Mouse (Mus musculus): ENCODE measurements around the gene Epb41l3. TPM values are rescaled to one million over a fixed set of nuclear protein-coding genes. Genes with fewer than 3 reads are reported as not detected.
"Not testable (repeated sequence)": the region's sequence is repeated elsewhere in the genome, so short reads cannot be mapped to it uniquely, and the experiment has no call there.

Gene Epb41l3
- total RNA-seq, 2 experiments from 2014 or later: 0.42 to 2.2 TPM

DNA sequence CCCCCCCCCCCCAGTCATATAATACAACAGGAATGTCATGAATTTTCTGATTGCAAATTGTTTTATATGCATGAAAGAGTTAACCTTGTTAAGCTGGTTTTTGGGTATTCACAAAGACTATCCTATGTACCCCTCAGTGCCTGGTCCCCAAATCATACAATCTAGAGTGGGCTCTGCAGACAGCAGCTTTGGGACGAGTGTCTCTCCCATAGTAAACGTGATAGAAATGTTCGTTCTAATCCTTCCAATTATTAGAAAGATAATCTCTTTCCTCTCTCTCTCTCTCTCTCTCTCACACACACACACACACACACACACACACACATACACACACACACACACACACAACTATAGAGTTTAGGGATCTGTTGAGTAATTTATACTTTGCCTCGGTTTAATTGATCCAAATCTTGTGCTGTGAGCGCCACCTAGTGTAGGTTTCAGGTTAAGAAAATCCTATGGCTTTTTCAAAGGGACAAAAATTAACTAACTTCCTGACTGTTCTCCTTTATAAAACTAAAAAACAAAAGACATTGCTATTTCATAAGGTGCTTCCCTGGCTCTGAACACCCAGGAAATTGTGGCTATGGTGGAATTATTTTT is 30.4 kb downstream of the Epb41l3 start:
- ATAC-seq (replicated peaks; ENCODE audit: poor library complexity): peak; percentile 74

DNA sequence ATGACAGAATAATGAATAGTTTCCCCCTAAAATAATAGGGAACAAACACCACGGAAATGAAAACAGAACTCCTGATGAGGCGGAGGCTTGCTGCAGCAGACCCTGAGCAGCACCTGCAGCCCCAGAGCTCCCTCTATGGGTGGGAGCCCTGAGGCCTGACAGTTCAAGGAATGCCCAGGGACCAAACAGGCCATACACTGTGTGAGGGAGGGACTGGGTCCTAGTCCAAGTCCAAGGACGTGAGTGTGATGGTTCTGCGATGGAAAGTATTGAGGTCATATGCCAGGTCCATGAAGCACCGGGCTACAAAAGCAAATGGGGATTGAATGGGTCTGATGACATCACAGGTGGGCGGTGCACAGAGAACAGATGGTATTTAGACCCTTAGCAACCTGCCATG is 33.7 kb downstream of the Epb41l3 start:
- peak; percentile 60; the same call in 1 of the 2 replicates for ATAC-seq (replicated peaks; ENCODE audit: poor library complexity)

DNA sequence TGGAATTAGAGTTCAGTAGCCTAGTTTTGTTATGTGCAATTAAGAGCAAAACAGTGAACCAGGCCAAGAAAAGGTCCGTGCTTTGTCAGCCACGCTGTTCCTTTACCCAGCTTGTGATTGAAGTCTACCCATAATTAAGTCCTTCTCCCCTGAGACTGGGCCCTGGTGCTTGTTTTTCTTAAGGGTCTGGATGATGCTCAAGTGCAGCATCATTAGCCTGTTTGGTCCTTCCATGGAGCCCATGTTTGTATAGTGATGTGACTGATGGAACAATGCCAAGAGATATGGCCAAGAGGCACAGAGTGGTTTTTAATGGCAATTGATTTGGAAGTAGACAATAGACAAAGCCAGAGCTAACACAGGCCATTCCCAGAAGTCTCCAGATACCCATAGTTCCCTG is 36.7 kb downstream of the Epb41l3 start:
- no peak for ATAC-seq (replicated peaks; ENCODE audit: poor library complexity)

DNA sequence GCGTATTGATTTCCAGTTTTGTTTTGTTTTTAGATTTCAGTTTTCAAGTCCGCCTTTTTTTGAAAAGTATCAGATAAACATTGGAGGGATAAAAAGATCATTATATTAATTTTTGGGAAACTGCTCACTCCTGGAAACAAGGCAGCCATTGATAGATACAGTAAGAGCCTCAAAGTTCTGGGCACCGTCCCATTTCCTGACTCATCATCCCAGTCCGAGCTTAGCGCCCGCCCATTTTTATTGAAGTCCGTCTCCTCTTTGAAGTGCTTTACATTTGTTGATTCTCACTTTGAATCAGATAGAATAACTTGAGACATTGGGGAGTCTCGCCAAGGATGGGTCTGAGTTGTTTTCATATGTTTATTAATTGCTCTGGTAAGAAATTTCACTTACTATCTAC is 43.7 kb downstream of the Epb41l3 start:
- ATAC-seq (replicated peaks; ENCODE audit: poor library complexity): no peak

DNA sequence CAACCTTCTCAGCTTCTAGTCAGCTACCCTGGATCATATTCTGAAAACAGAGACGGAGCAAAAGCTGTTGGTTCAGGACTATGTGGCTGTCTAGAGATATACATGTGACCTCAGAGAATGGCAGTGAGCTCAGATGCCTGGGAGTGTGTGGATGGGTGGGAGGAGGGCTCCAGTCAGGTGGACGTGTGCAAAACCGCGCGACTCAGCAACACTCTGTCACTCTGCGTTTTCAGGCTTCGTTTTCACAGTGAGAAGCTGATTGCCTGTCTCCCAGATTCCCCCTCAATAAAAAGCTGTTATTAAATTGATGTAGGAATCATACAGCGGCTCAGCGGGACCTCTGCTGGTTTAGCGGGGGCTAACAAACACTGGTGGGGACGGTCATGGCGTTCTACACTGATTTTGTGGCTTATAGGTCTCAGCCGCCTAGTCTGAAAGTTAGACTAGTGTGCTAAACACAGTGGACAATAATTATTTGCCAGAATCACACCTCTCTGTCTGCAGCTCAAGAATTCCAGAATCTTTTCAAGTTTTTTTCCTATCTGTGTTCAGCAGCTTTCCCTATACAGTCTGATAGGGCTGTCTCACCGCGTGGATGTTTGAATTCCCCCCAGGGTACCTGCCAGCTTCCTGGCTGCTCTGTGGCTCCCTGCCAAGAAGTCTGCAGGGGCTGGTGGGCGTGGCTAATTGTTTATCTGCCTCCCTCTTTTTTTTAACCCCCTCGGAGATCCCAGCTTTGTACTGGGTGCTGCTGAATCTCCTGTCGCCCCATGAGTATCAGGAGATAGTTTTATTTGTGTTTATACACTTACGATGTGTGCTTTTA is 45.3 kb downstream of the Epb41l3 start:
- no peak for ATAC-seq (replicated peaks; ENCODE audit: poor library complexity)

DNA sequence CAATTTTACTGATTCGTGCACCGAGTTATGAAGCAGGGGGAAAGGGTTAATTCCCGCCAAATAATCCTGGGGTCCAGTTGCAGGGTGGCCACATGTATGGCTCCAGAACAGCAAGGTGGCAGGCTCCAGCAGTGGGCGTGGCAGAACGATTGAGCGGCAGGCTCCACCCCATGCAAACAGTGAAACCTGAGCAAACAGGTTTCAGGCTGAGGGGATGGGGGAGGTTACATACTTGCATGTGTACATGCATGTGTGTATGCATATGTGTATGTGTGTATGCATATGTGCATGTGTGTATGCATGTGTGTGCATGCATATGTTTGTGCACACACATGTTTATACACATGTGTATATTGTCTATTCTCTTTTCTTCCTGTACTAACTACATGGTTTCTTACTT is 46.9 kb downstream of the Epb41l3 start:
- ATAC-seq (replicated peaks; ENCODE audit: poor library complexity): not testable (repeated sequence)

DNA sequence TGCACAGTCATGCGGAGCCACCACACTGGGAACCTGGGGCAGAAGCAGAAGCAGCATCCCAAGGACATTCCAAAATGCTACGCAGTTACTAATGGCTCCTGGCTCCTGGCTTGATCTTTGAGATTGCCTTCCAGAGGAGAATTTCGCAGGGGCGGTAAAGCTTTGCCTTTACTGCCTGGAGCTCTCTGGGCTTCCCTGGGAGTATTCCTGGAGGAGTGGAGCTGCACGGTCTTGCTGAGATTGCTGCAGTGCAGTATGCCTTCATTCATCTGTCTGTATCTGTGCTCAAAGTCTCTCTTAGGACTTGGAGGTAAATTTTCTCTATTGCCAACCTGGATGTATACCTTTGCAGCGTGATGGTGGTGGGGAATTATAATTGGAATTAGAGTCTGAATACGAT is 52.0 kb downstream of the Epb41l3 start:
- ATAC-seq (replicated peaks; ENCODE audit: poor library complexity): no peak

DNA sequence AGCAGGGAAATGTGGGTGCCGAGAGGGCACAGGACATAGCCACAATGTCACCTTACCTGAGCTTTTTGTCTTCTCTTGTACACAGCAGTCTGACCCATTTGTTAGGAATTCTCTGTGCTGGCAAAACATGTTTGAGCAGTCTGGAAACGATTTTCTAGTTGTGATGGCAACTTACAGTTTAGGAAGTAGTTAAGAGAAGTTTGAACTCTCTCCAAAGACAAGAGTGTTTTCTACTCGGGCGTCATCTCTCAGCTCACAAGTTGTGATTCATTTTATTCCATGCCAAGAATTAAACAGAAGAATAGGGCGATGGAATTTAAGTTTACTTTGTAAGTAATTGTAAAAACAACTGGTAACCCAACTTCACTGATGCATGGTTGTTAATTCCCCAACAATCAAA is 52.5 kb downstream of the Epb41l3 start:
- no peak for ATAC-seq (replicated peaks; ENCODE audit: poor library complexity)

DNA sequence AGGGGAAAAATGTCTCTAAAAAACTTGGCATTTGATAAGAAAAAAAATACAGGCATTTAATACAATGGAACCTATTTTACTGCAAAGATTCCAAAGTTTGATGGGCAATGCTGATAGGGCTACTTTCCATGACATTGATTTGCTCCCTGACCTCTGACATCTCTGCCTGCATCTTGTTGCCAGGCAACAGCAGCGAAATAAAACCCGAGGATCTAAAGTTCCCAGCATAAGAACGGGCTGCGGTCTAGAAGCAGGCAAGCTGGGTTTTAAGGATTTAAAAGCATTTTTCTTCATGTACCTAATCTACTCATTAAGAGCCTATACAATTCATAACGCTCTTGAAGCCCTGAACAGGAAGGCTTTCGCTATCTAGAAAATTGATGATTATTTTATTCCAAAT is 54.0 kb downstream of the Epb41l3 start:
- ATAC-seq (replicated peaks; ENCODE audit: poor library complexity): no peak

DNA sequence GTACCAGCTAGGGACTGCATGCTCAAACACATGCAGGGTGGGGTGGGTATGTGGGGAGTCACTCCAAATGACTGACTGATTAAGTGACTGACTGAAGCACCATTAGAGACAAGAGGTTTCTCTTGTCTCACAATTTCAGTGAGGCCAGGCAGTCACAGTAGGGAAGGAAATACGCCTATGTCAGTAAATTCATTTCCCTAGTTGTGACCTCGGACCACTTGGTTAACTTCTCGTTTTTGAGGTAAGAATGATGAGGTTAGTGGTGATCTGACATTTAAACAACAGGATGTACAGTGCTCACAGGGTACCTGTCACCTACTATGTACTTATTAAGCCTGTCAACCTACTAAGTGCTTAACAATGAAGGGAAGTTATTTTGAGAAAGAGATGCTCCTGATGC is 67.5 kb downstream of the Epb41l3 start:
- ATAC-seq (replicated peaks; ENCODE audit: poor library complexity): peak; percentile 52; the same call in 1 of the 2 replicates

DNA sequence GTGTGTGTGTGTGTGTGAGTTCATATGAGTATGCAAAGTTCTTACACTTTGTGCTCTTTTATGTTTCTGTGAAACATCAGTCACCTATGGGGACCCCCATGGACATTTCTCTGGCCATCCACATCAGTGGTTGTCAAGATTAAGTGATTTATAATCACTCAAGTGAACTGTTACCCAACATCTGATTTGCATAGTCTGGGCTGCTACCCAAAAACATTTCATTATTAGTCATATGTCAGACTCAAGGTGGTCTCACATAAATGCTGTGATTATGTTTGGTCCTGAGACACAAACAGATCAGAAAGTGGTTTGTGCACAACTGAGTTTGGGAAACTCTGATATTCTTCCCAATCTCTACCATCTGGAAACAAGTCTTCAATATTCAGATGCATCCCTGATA is 75.3 kb downstream of the Epb41l3 start:
- ATAC-seq (replicated peaks; ENCODE audit: poor library complexity): no peak

DNA sequence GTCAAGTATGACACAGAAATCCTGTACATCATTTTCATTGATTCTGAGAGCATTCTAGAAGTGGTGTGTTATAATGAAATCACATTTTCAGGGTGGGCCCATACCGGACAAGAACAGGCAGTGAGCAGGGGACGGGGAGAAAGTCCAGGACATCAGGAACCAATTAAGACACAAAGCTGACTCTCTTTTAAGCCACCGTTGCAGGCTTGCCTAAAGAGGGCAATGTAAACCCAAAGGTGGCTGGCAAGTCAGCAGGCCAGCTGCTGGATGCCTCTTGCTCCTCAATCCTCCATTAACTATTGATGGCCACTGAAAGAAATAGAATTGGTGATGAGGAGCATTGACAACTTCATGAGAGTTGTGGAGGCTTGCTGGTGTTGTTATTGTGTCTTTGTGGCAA is 75.8 kb downstream of the Epb41l3 start:
- ATAC-seq (replicated peaks; ENCODE audit: poor library complexity): no peak

DNA sequence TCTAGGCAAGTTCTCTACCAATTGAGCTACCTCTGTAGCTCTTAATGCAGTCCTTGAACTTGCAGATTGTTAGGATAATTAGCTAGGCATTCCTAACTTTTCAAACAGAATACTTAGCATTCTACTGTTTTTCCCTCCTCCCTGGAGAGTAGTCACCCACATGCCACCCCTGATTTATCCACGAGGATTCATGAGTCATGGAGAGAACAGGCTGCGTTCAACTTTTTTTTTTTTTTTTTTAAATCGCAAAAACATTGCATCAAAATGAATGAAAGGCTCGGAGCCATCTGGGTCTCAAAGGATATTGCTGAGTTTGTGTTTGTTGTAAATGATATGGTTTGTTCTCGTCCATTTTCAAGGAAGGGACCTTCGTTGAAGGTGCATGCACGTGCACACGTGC is 79.6 kb downstream of the Epb41l3 start:
- ATAC-seq (replicated peaks; ENCODE audit: poor library complexity): no peak

DNA sequence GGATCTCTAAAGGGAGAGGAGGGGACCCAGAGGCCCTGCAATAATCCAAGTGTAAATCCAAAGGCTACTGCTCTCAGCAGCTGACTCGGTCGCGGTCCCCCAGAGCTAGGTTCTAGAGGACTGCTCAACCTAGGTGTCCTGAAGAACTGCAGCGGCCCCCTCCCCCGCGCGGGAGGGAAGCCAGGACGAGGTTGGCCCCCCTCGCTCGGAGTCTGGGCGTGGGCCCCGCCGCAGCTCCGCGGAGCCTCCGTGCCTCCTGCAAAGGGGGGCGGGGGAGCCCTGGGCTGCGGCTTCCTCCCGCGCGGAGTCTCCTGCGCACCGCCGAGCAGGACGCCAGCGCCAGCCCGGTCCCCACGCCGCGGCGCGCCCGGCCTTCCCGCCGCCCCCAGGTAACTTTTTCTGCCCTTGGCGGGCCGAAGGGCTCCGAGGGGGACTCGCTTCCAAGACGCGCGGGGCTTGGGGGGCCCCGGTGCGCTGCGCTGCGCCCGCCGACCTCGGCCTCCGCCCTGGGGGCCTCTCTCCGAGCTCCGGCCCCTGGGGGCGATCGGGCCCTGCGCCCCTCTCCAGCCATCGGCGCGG is 81.1 kb downstream of the Epb41l3 start:
- ATAC-seq (replicated peaks; ENCODE audit: poor library complexity): peak; percentile 63

DNA sequence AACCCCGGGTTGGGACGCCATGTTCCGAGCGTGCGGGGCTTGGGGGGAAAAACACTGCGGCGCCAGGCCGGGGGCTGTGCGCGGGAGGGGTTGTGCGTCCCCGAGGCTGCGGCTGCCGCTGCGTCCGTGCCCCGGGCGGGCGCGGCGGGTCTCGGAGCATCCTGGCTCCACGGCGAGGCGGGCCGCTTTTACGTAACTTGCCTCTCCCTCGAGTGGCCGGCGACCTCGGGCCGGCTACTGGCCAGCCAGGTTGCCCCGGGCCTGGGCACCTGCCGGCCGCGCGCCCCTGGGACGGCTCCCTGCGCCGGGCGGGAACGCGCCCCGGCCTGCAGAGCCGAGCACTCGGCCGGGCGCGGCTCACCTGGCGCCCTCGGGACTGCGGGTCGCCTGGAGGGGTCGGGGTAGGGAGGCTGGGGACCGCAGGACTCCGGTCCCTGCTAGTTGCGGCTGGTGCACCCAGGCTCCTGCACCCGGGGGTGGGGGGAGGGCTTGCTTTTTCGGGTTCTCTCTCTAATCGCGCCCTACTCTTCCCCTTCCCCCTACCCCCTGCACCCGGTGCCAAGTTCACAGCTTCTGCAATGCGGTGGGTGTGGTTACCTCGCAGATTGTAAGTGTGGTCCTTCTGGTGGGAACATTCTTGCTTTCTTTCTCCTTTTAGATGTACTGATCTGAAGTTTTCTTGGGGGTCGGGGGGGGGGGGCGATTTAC is 81.8 kb downstream of the Epb41l3 start:
- peak; percentile 70 for ATAC-seq (replicated peaks; ENCODE audit: poor library complexity)

DNA sequence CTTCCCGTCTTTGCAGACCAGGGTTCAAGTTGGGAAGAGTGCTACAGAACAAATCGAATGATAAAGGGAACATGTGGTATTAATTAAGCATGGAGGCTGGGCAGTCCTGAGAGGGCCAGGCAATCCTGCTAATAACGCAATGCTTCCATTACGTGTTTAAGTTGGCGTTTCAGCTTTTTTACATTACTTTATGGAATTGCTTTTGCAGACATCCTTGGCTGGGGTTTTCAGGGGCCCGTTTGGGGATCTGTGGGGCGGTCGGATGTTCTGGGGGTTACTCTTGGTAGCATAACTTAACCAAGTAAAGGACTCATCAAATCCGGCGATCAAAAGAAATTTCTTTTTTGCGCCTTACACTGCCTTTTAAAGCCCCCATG is 82.3 kb downstream of the Epb41l3 start:
- ATAC-seq (replicated peaks; ENCODE audit: poor library complexity): no peak

DNA sequence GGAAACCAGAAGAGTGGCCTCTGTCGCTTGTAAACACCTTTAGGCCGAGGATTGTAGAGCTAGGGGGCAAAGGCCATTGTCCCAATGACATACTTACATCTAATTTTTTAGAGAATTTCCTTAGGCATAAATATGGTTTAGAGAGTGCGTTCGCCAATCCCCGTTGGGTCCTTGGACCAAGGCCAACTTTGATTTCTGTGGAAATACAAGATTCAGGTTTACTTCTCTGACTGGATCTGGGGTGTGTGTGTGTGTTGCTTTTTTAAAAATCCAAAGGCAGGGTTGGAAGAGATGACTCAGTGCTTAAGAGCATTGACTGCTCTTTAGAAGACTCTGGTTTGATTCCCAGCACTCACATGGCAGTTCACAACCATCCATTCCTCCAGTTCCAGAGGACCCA is 83.2 kb downstream of the Epb41l3 start:
- ATAC-seq (replicated peaks; ENCODE audit: poor library complexity): no peak

DNA sequence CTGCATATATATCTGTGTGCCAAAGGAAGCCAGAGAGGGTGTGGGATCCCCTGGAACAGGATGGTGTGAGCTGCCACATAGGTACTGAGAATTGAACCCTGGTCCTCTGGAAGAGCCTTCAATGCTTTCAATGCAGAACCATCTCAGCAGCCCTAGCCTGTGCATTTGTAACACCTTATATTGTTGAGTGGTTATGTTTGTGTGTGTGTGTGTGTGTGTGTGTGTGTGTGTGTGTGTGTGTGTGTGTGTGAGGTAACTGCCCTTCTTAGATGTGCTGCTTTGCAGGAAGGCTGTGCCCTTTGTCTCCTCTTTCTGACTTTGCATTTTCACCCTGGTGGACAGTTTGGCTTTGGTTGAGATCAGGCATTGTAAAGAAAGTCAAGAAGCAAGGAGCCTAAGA is 87.2 kb downstream of the Epb41l3 start:
- no peak for ATAC-seq (replicated peaks; ENCODE audit: poor library complexity)

DNA sequence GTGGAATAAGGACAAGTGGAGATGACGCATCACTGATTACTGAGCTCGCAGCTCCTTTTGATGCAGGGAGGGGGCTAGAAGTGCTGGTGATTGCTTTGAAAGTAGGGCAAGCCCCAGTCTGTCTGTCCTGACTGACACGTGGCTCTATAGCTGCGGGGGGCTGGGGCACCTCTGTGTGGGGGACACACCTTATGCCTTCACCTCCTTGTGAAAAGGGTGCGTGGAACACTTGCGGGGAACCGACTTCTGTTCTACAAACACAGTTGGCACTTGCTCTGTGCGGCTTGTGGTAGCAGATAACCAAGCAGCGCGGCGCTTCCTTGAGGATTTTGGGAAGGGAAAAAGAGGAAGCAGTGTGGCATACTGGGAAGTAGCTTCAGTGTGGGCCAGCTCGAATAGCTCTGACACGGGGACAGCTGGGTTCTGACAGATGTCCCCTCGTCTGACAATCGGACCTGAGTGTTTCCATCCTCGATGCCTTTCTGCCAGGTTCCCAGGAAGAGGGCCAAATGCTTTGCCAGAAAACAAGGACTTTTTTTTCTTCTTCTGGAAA is 101.5 kb downstream of the Epb41l3 start:
- no peak for ATAC-seq (replicated peaks; ENCODE audit: poor library complexity)

DNA sequence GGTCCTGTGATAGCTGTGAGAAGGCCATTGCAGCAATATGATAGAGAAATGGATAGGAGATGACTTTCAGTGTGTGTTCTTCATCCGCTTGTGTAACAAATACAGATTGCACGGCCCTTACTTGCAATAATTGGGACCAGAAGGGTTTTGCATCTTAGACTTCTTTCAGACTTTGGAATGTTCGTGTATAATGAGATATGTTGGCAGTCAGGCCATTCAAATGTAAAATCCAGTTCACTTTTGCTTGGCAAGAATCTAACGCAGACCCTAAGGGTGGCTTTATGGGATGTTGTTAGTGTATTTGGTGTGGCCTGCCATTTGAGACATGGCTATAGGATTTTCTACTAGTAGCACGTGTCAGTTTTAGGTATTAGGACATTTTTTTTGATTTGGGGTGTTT is 102.5 kb downstream of the Epb41l3 start:
- no peak for ATAC-seq (replicated peaks; ENCODE audit: poor library complexity)

DNA sequence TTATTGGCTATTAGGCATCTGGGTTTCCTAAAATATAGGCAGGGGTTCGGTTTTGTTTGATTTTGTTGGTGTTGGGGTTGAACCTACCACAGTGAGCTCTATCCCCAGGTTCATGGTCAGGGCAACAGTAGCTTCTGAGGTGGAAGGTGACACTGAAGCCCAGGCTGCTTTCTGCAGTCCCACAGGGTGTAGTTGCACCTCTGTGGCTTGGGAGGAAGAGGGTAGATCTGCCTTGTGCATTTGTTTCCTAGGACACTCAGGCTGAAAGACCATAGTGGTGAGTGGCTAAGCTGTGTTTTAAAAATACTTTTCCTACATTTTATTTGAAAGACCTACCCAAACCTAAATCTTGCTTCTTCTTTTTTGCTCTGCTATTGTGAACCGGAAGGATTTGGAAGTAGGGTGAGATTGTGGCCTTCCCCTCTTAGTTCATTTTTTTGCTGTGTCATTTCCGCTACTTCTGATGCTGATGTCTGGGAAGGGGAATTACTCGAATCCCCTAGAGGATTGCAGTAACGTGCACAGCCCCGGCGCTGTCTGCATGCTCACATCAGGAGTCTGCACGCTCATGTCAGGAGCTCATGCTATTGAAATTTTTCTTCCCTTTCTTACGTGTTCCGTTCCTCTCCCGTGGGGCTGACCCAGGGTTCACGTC is 105.5 kb downstream of the Epb41l3 start:
- ATAC-seq (replicated peaks; ENCODE audit: poor library complexity): peak; percentile 99
